Mouse (Mus musculus): ENCODE results near the gene Stam. TPM values are rescaled to one million over a fixed set of nuclear protein-coding genes. Genes with fewer than 3 reads are reported as not detected.

Stam gene
- polyA plus RNA-seq (2014; fragmentation: Illumina TruSeq; extraction: RNeasy Lipid Tissue Mini Kit (QIAGEN cat#74804); ENCODE audit: low replicate concordance), result 119 TPM

DNA sequence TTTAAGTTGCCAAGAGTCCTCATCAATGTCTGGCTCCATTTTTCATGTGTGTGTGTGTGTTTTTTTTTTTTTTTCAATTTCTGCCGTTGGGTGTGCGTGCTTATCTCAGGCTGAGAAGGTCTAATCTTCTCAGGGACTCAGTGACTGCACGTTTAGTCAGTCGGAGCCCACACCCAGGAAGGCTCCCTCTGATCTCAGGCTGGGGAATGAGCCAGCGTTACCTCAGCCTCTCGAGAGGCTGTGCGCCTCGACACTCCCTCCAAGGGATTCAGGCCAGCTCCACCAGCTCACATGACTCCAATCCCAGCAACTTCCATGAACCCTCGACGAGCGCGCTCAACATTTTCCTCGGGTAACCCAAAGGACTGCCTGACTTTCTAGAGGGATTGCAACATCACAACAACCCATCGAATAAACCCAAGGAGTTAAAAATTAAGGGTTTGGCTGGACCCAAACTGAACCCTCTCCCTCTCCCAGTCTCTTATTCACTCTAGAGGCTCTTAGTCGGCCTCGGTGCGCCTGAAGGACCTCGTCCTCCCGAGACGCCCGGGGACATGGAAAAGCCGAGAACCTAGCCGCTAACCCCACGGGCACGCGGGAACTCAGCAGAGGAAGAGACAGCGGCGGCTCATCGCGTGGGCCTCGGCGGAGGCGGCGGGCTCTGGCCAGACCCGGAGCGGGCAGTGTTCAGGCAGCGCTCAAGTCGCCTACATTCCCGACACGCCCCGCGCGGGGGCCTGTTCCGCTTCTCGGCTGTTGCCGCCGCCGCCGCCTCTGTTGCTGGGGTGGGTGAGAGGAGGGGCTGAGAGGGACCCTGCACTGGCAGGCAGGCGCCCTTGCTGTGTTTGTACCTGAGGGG lies at the start of gene Stam:
TSS of gene Stam (plus strand) at position 737 of the 859 bp plus-strand sequence.

DNA sequence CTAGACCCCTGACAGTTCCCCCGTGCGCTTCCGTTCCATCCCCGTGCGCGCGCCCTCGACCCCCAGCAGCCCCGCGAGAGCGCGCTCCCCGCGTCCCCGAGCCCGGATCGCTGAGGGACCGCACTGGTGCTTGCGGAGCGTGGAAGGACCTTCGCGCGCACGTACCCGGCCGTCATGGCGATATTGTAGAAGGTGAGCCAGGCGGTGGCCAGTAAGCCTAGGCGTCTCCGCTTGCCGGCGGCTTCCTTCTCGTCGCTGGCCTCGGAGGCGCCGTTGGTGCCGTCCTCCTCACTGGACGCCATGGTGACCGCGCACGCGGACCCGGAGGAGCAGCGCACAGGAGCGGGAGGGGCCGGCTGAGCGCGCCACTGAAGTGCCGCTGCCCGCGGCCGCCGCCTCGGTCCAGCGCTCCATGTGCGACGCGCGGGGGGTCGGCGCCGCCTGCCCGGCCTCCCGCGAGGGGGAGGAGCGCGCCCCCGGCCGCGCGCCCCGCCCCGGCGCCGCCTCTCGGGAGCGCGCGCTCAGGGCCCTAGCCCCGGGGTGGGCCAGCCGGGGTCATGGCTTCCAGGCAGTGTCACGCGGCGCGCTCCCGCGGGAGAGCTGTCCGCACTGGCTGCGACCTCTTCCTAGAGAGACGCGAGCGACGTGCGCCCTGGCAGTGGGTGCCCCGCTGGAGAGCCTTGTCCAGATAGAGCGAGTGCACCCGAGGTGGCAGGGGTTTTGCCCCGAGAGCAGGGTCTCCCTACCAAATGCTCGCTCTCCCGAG lies 18.1 kb upstream of the Stam start, which contains the start of gene Hacd1:
TSS of gene Hacd1 (minus strand) at position 570 of the 766 bp plus-strand sequence.

DNA sequence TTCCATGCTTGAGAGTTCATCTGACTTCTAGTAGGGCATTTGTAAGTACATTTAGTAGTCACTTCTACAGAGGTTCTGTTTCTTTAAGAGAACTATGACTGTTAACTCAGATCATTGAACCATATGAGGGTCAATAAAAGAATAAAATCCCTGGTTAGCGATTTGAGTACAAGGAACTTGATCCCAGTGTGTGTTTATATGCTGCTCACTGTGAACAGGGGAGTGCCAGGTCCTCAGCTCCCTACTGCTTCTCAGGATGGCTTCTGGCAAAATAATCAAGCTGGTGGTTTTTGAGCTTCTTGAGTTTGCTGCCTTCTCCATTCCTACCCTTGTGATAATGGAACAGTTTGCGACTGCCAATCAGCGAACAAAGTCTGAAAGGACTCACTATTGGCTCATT lies 100.4 kb downstream of the Stam start, which contains the start of gene Tmem236:
TSS of gene Tmem236 (plus strand) at position 190 of the 400 bp plus-strand sequence.

Other genes starting within 250 kb of the Stam start
- gene Hacd1, start 18.0 kb upstream of the Stam start, polyA plus RNA-seq (2014; fragmentation: Illumina TruSeq; extraction: RNeasy Lipid Tissue Mini Kit (QIAGEN cat#74804); ENCODE audit: low replicate concordance), result 89.9 TPM
- gene Tmem236, start 100.4 kb downstream of the Stam start, polyA plus RNA-seq (2014; fragmentation: Illumina TruSeq; extraction: RNeasy Lipid Tissue Mini Kit (QIAGEN cat#74804); ENCODE audit: low replicate concordance), result 446 TPM
- 26.7 TPM for gene Mrc1, start 155.3 kb downstream of the Stam start, polyA plus RNA-seq (2014; fragmentation: Illumina TruSeq; extraction: RNeasy Lipid Tissue Mini Kit (QIAGEN cat#74804); ENCODE audit: low replicate concordance)